Mouse (Mus musculus): ENCODE data around the gene Il22ra2. TPM values are rescaled to one million over a fixed set of nuclear protein-coding genes. Genes with fewer than 3 reads are reported as not detected.

The Il22ra2 gene
- polyA plus RNA-seq, 1 experiment from 2014 or later, result not detected

- Histone ChIP-seq H3K36me3 (ENCODE audit: control insufficient read depth, insufficient read depth, low read length) (no peaks in the 10 kb centered on the region), H3K27me3 (replicated peaks; ENCODE audit: control insufficient read depth, insufficient read depth, low read length) (no peaks in the 10 kb centered on the region), H3K4me2 (ENCODE audit: low read length) (no peak overlapping the region), H3K4me3 (ENCODE audit: low read length) (no peak overlapping the region), H3K27ac (ENCODE audit: low read depth, low read length) (no peak overlapping the region), H3K9ac (ENCODE audit: low read depth, low read length) (no peak overlapping the region), H3K4me1 (ENCODE audit: control insufficient read depth, insufficient read depth, low read depth, low read length) (no peaks in the 10 kb centered on the region), H3K9me3 (ENCODE audit: control insufficient read depth, low read length) (no peaks in the 10 kb centered on the region)
- ATAC-seq, result no peak
Observed at GRCm38 (mm10) chr10:19672015-19672414, 50.2 kb downstream of the Il22ra2 start.

GRCm38 (mm10) chr10:19673146-19673545, 51.3 kb downstream of the Il22ra2 start:
- 95% methylated on average over 1 of the region's 1 CpGs for WGBS
- Histone ChIP-seq H3K27ac (ENCODE audit: low read depth, low read length) (no peak overlapping the region), H3K4me3 (ENCODE audit: low read length) (no peak overlapping the region), H3K9me3 (ENCODE audit: control insufficient read depth, low read length) (no peaks in the 10 kb centered on the region), H3K27me3 (replicated peaks; ENCODE audit: control insufficient read depth, insufficient read depth, low read length) (no peaks in the 10 kb centered on the region), H3K36me3 (ENCODE audit: control insufficient read depth, insufficient read depth, low read length) (no peaks in the 10 kb centered on the region), H3K4me1 (ENCODE audit: control insufficient read depth, insufficient read depth, low read depth, low read length) (no peaks in the 10 kb centered on the region), H3K9ac (ENCODE audit: low read depth, low read length) (no peak overlapping the region), H3K4me2 (ENCODE audit: low read length) (no peak overlapping the region)
- no peak for ATAC-seq

Other genes with a start within 250 kb of the Il22ra2 start
- gene Ifngr1, start 30.0 kb upstream of the Il22ra2 start, polyA plus RNA-seq (2015; fragmentation: Nextera tagmentation; extraction: Ambion mirVana), result 25.6 and 26.5 TPM in 2 replicates
- gene Il20ra, start 90.6 kb downstream of the Il22ra2 start, polyA plus RNA-seq (2015; fragmentation: Nextera tagmentation; extraction: Ambion mirVana), result 0.44 and 0.75 TPM in 2 replicates
- 2.4 and 2.9 TPM in 2 replicates for gene Slc35d3, start 229.5 kb downstream of the Il22ra2 start, polyA plus RNA-seq (2015; fragmentation: Nextera tagmentation; extraction: Ambion mirVana)